Mouse (Mus musculus): ENCODE results near the gene Gm28308.

DNA sequence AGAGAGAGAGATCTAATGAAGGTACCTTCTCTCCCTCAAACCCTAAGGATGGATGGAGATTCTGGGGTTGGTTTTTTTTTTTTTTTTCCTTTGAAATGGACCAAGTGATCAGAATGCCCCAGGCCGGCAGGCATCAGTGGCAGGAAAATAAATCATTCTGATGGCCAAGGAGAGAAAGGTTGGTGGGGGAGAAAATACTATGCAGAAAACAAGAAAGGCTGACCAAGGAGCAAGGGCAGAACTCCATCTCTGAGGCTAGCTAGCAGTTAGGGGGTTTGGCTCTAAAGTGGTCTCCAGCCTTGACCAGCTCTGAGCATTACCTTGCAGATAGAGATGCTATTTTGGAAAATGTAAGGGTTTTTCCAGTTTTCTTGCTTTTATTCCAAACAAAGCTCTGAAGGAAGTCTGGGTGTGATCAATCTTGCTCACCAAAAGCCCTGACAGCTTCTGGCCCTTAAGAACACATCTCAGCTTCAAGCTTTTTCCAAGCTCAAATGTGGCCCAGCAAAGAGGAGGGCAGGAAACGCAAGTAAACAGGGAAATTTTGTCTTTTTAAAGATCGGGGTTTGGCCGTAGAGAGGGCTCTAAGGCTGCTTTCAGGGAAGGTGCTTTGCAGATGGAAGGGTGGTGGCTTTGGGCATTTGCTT, 46.6 kb downstream of the Gm28308 start:
- no peak for TF ChIP-seq POLR2A (IDR thresholded peaks at IDR 0.05; ENCODE audit: low read depth, low read length)
- TF ChIP-seq CTCF (IDR thresholded peaks at IDR 0.05; ENCODE audit: extremely low read depth, insufficient read depth, insufficient read length, insufficient replicate concordance), result no peak
